Mouse (Mus musculus) hindbrain, embryonic 16.5 days (tissue): ENCODE results near the gene Ly86. TPM values are rescaled to one million over a fixed set of nuclear protein-coding genes. Genes with fewer than 3 reads are reported as not detected.

ENCODE experiments used
- ATAC-seq: fragments of 200-750 bp; cut with Nextera tagmentation; 2 replicates; pipeline ENCODE4 v1.8.0; 2017; ENCODE audit warnings: moderate TSS enrichment, moderate library complexity
- H3K27ac ChIP-seq: fragments of 300-500 bp; sonication (generic); 2 replicates; pipeline ENCODE4 v1.5.1; 2014; ENCODE audit warnings: low read depth, mild to moderate bottlenecking, control low read depth, low read length, moderate library complexity
- H3K27me3 ChIP-seq: fragments of 300-500 bp; sonication (generic); replicated peaks from 2 replicates; pipeline ENCODE4 v1.6.1; 2014; ENCODE audit warnings: low read length; ENCODE audit not compliant: control insufficient read depth, insufficient read depth
- H3K36me3 ChIP-seq: fragments of 300-500 bp; sonication (generic); 2 replicates; pipeline ENCODE4 v1.6.1; 2014; ENCODE audit warnings: mild to moderate bottlenecking, low read length, moderate library complexity, mixed read lengths; ENCODE audit not compliant: control insufficient read depth, insufficient read depth
- H3K4me1 ChIP-seq: fragments of 300-500 bp; sonication (generic); 2 replicates; pipeline ENCODE4 v1.6.1; 2014; ENCODE audit warnings: low read depth, low read length; ENCODE audit not compliant: control insufficient read depth, insufficient read depth
- H3K4me2 ChIP-seq: fragments of 300-500 bp; sonication (generic); 2 replicates; pipeline ENCODE4 v1.6.1; 2014; ENCODE audit warnings: mild to moderate bottlenecking, low read length, control low read depth, moderate library complexity
- H3K4me3 ChIP-seq: fragments of 300-500 bp; sonication (generic); 2 replicates; pipeline ENCODE4 v1.5.1; 2014; ENCODE audit warnings: mild to moderate bottlenecking, low read length, control low read depth, moderate library complexity
- H3K9ac ChIP-seq: fragments of 300-500 bp; sonication (generic); 2 replicates; pipeline ENCODE4 v1.6.1; 2014; ENCODE audit warnings: low read depth, mild to moderate bottlenecking, control low read depth, low read length, moderate library complexity
- H3K9me3 ChIP-seq: fragments of 300-500 bp; sonication (generic); 2 replicates; pipeline ENCODE4 v1.6.1; 2014; ENCODE audit warnings: mild to moderate bottlenecking, low read length, moderate library complexity; ENCODE audit not compliant: control insufficient read depth
- WGBS: fragments of 180-500 bp; shearing (Covaris S2); extraction: QIAGEN DNeasy Blood & Tissue Kit; methylation state at CpG from one replicate; pipeline ENCODE4 v1.1.7; 2014; 5-methylcytosine and 5-hydroxymethylcytosine counted together
- polyA plus RNA-seq: library from polyadenylated mRNA; unstranded; fragments of >200 nt; fragmentation: Nextera tagmentation; extraction: Ambion mirVana; gene quantifications from 2 replicates; pipeline ENCODE4 v1.2.1, GENCODE M21; 2015

Gene Ly86
- polyA plus RNA-seq, 1 experiment from 2014 or later, result 9.2 TPM

DNA sequence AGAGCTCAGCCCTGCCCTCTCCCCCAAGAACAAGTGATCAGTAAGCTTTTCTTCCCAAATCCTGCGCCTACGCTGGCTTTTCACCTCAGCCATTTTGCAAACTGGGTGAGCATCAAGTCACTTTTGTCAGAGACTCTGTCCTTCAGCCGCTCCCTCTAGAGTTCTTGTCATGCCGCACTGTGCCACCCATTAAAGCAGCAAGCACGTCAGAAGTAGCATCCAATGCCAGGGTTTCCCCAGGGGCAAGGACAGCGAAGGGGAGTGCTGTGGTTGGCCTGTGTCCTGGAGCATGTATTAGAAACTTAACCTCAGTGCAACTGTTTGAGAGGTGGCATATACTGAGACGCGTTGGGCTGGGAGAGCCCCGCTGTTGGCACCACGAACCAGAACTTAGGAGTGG is 815 bp downstream of the Ly86 start:
- no peak for ATAC-seq
- no peaks in the 10 kb centered on the region for H3K27me3 ChIP-seq
- no peaks in the 10 kb centered on the region for H3K36me3 ChIP-seq
- no peak overlapping the region for H3K9ac ChIP-seq
- no peak overlapping the region for H3K27ac ChIP-seq
- 92% methylated on average over 10 of the region's 10 CpGs for WGBS
- no peak overlapping the region for H3K4me3 ChIP-seq
- H3K4me2 ChIP-seq, result no peak overlapping the region
- H3K4me1 ChIP-seq, result no peaks in the 10 kb centered on the region; the same call in 1 of the 2 replicates
- H3K9me3 ChIP-seq, result no peaks in the 10 kb centered on the region

DNA sequence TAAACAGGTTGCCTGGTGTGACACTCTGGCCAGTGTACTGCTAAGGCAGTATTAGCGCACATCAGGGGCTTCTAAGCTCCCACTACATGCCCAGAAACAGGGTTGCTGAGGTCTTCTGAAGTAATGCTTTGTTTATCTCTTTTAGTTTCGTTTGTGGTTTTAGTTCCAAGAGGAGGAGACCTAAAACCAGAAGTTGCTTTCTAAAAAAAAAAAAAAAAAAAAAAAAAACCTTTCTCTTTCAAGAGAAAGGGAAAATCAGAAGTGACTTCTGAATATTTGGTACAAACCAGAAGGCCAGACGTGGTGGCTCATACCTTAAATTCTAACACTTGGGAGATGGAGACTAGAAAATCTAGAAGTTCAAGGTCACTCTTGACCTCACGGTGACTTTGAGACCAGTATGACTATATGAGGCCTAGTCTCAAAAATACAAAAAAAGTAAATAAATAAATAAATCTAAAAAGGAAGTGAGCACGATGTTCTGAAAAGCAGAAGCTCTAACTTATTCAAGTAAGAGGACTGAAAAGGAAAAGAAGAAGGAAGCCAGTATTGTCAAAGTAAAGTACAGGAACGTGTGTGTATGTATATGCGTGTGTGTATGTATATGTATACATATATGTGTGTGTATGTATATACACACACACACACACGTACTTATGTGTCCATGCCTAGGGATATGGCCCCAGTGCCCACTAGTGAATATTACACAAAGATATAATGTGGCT is 3.0 kb downstream of the Ly86 start:
- Histone ChIP-seq H3K9ac (no peak overlapping the region), H3K4me3 (no peak overlapping the region)
- WGBS, result 87% methylated on average over 8 of the region's 8 CpGs

DNA sequence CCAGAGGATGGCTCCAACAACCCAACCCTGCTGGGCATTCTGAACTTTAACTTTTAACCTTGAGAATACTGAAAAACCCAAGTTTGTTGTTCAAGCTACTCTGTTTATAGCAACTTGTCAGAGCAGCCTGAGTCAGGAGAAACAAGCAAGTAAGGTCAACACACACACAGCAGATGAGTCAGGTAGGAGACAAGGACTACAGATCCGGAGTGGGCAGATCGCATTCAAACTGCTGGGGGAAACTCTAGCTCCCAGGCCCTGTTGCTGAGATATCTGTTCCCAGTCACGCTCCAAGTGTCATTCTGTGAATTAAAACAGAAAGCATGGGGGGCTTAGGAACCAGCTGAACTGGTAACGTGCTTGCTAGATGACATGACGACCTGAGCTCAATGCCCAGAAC is 4.0 kb downstream of the Ly86 start:
- Histone ChIP-seq H3K4me3 (no peak overlapping the region), H3K27ac (no peak overlapping the region), H3K4me2 (no peak overlapping the region), H3K9me3 (0 out of 2 replicates have a peak, but pooled peaks cover 3% of the 10 kb centered on the region), H3K4me1 (no peaks in the 10 kb centered on the region; the same call in 1 of the 2 replicates), H3K27me3 (no peaks in the 10 kb centered on the region), H3K36me3 (no peaks in the 10 kb centered on the region), H3K9ac (no peak overlapping the region)
- 89% methylated on average over 5 of the region's 5 CpGs for WGBS
- ATAC-seq, result no peak

More for the DNA sequence above, 3.0 kb downstream of the Ly86 start:
- H3K9me3 ChIP-seq, result 0 out of 2 replicates have a peak, but pooled peaks cover 3% of the 10 kb centered on the region
- H3K36me3 ChIP-seq, result no peaks in the 10 kb centered on the region
- H3K27me3 ChIP-seq, result no peaks in the 10 kb centered on the region
- no peak overlapping the region for H3K27ac ChIP-seq
- H3K4me1 ChIP-seq, result no peaks in the 10 kb centered on the region; the same call in 1 of the 2 replicates
- ATAC-seq, result no peak
- no peak overlapping the region for H3K4me2 ChIP-seq

DNA sequence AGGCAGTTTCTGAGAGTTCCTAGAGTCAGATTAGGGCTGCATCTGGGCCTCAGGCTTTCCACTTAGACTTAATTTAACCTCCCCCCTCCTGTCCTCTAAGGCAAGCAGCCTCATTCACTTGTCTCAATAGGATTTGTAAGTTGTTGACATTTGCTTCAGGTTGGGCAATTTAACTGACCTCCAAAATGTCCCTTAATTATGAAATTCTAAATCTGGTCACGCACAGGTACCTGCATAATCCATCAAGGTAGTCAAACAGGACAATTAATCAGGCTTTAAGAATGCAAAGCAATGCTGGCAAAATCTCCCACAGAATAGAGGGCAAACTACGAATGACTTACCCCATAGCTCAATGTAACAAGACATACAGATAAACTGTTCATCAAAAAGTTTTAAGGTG is 8.0 kb downstream of the Ly86 start:
- Histone ChIP-seq H3K9me3 (0 out of 2 replicates have a peak, but pooled peaks cover 3% of the 10 kb centered on the region), H3K9ac (no peak overlapping the region), H3K27ac (no peak overlapping the region), H3K27me3 (no peaks in the 10 kb centered on the region), H3K4me3 (no peak overlapping the region), H3K4me1 (no peaks in the 10 kb centered on the region; the same call in 1 of the 2 replicates), H3K36me3 (no peaks in the 10 kb centered on the region), H3K4me2 (no peak overlapping the region)
- 73% methylated on average over 2 of the region's 2 CpGs for WGBS
- ATAC-seq, result no peak

DNA sequence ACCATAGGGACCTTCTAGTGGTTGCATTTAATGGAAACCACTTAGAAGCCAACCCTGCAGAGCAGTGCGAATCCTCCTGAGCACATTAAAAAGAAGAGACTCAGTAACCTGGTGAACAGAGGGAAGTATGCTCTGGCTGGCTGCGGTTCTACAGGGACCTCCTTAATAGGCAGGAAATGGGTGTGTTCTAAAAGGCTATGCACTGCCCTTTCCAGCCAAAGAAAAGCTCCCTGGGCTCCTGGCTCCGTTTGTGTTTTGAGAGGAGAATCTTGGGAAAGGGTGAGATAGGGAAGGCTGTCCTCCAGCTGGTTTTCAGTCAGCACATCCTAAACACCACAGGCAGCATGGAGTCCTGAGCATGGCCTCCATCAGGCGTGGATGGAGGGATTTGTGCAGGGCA is 8.9 kb downstream of the Ly86 start:
- Histone ChIP-seq H3K27me3 (no peaks in the 10 kb centered on the region), H3K9me3 (0 out of 2 replicates have a peak, but pooled peaks cover 3% of the 10 kb centered on the region), H3K4me1 (no peaks in the 10 kb centered on the region; the same call in 1 of the 2 replicates), H3K4me2 (no peak overlapping the region), H3K9ac (no peak overlapping the region), H3K27ac (no peak overlapping the region), H3K36me3 (no peaks in the 10 kb centered on the region), H3K4me3 (no peak overlapping the region)
- ATAC-seq, result no peak
- WGBS, result 71% methylated on average over 4 of the region's 4 CpGs

DNA sequence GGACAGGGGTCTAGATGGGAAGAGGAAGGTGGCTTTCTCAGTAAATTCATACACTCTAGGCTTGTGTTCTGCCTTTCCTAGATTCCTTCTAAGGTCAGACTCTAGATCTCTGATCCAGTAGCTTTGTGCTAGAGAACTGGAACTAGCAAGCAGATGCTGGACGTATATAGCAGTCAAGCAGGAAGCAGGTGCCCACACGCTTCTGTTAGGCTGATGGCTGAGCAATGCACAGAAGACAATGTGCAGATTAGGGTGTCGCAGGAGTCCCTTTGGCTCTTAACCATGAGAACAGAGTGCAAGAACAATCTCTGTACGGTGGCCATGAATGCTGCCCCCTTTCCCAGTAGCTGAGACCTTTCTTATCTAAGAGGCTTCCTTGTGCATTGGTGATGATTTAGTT is 9.4 kb downstream of the Ly86 start:
- Histone ChIP-seq H3K27ac (no peak overlapping the region), H3K4me3 (no peak overlapping the region), H3K36me3 (no peaks in the 10 kb centered on the region), H3K9ac (no peak overlapping the region), H3K27me3 (no peaks in the 10 kb centered on the region), H3K9me3 (0 out of 2 replicates have a peak, but pooled peaks cover 3% of the 10 kb centered on the region), H3K4me2 (no peak overlapping the region), H3K4me1 (no peaks in the 10 kb centered on the region; the same call in 1 of the 2 replicates)
- 87% methylated on average over 4 of the region's 4 CpGs for WGBS
- ATAC-seq, result no peak

DNA sequence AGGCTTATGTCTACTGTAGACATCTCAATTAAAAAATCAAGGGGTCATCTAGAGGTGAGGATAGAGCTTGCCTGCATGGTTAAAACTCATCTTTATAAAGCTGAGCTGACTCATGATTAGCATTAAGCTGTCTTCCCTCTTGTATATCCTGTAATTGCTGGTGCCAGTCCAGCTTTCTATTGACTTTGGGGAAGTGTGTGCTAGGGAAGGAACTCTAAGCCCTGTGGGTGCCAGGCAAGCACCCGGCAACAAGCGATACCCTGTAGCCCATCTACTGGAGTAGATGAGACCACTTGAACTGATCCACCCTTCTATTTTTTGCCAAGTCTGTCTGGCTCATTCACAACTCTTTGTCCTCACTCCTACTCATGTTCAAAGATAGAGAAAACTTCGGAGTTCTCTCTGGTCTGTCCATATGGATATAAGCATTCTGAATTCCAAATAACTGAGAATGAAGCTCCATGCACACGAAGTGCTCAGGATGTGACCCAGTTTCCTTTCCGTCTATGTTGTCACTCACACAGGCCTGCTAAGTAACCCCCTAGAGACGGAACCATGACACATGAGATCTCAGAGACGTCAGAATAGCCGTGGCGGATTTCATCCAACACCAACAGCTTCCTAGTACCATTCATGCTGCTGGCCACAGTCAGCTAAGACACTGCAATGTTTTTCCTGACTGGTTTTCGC is 10.8 kb downstream of the Ly86 start:
- Histone ChIP-seq H3K4me2 (no peak overlapping the region), H3K9me3 (0 out of 2 replicates have a peak, but pooled peaks cover 3% of the 10 kb centered on the region), H3K27me3 (no peaks in the 10 kb centered on the region), H3K4me3 (no peak overlapping the region), H3K9ac (no peak overlapping the region), H3K27ac (no peak overlapping the region), H3K36me3 (no peaks in the 10 kb centered on the region), H3K4me1 (no peaks in the 10 kb centered on the region; the same call in 1 of the 2 replicates)
- WGBS, result 84% methylated on average over 10 of the region's 10 CpGs
- ATAC-seq, result no peak

DNA sequence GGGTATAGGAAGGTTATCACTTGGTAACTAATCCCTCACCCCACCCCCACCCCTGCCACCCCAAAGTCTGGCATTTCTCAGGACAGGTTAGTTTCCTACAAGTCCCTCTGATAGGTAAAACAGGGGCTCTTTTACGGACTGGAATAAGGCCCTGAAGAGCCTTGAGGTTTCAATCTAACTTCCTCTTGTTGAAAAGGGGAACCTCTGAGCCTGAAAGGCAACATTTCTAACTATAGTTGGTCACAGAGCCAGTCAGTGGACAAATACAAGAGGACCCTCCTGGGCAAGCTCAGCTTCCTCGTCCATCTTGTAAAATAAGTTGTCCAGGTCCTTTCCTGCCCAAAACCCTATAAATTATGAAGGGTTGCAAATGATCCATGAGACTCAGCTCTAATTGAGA is 11.5 kb downstream of the Ly86 start:
- Histone ChIP-seq H3K4me1 (no peaks in the 10 kb centered on the region), H3K36me3 (no peaks in the 10 kb centered on the region), H3K9me3 (0 out of 2 replicates have a peak, but pooled peaks cover 1% of the 10 kb centered on the region), H3K27me3 (no peaks in the 10 kb centered on the region), H3K27ac (no peak overlapping the region), H3K9ac (no peak overlapping the region), H3K4me2 (no peak overlapping the region), H3K4me3 (no peak overlapping the region)
- no peak for ATAC-seq
- WGBS, result 89% methylated on average over 2 of the region's 2 CpGs

DNA sequence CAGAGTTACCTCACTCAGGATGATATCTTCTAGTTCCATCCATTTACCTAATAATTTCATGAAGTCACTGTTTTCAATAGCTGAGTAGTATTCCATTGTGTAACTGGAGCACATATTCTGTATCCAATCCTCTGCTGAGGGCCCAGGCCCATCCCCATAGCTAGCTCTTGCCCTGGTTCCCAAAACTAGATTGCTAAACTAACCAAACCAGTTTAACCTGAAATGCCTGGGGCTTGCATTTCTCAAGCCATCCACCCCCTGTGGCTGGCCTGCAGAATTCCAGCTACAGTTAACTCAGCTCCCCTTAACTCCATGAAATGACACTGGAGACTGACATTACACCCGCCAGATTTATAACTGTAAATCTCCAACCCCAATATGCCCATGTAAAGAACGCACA is 13.1 kb downstream of the Ly86 start:
- Histone ChIP-seq H3K27ac (no peak overlapping the region), H3K4me1 (no peaks in the 10 kb centered on the region), H3K4me2 (no peak overlapping the region), H3K9ac (no peak overlapping the region), H3K27me3 (no peaks in the 10 kb centered on the region), H3K36me3 (no peaks in the 10 kb centered on the region), H3K9me3 (no peaks in the 10 kb centered on the region), H3K4me3 (no peak overlapping the region)
- 96% methylated on average over 2 of the region's 2 CpGs for WGBS
- no peak for ATAC-seq
